In the genomic region with DNA sequence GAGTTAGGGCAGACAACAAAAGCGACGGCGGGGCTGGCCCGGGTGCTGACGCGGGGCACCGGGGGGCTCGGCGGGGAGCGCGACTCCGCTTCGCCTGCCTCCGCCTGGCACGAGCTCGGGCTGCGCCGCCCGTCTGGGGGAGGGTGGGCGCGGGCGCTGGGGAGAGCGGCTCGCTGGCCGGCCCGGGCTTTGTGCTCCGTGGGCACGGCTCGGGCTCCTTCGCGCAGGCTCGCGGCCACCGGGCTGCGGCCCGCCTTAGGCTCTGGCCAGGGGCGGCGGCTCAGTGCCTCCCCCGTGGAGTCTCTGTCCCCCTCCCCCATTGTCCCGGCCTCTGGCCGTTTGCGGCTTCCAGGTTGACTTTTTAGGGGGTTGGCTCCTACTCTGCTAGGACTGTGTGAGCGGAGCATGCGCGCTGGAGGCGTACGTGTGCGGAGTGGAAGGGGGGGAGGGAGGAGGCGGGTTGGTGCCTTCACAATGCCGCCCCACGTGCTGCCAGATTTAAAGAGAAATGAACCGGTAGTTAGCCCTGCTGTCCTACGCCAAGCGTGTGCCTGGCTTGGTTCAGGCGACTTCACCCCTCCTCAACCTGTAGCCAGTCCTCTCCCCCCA, we compare ENCODE assay signal across 8 mouse cellular contexts. TPM values are rescaled to one million over a fixed set of nuclear protein-coding genes. Genes with fewer than 3 reads are reported as not detected.
DNase-seq lines count a peak whose midpoint lies in the region; ATAC-seq lines count a peak whose summit lies in the region.

No protein-coding gene starts in this region.

- H3K27ac ChIP-seq in hindbrain, embryonic 11.5 days (ENCODE audit: low read depth, low read length) = peak overlapping the region; percentile 99

- DNase-seq in Muller cell, postnatal 12 days (ENCODE audit: inconsistent ontology term) = peak; percentile 97
- DNase-seq in cerebellum, adult 9-11 months = peak; percentile 96
- DNase-seq in frontal cortex, adult 2 months (ENCODE audit: extremely low spot score in 1 of 2, low spot score in 1 of 2) = peak; percentile 84 to 90
- DNase-seq in hindbrain, embryonic 11.5 days (ENCODE audit: low spot score) = peak; percentile 96
- DNase-seq in layer of hippocampus, postnatal 10 days (ENCODE audit: low spot score in 2 of 2) = peak; percentile 81 to 90
- peak; percentile 96 for DNase-seq in lung, postnatal 10 days
- peak; percentile 90 for DNase-seq in ovary, postnatal 36 days (ENCODE audit: low spot score)
- DNase-seq in thymus, postnatal 25 days = peak; percentile 88

- peak overlapping the region; percentile 99 for H3K4me3 ChIP-seq in hindbrain, embryonic 11.5 days (ENCODE audit: low read depth, low read length)

- 1% methylated on average over 40 of the region's 55 CpGs for WGBS in hindbrain, embryonic 11.5 days

- ATAC-seq in hindbrain, embryonic 11.5 days (ENCODE audit: low FRiP score) = peak; percentile 90

- H3K27me3 ChIP-seq in hindbrain, embryonic 11.5 days (ENCODE audit: control insufficient read depth, insufficient read depth, low read length) = no peaks in the 10 kb centered on the region

- no peaks in the 10 kb centered on the region for H3K36me3 ChIP-seq in hindbrain, embryonic 11.5 days (ENCODE audit: control insufficient read depth, insufficient read depth, low read length)

- H3K9ac ChIP-seq in hindbrain, embryonic 11.5 days (ENCODE audit: low read depth, low read length) = peak overlapping the region; percentile 99

- peak overlapping the region; percentile 12 for H3K4me2 ChIP-seq in hindbrain, embryonic 11.5 days (replicated peaks; ENCODE audit: low read depth, low read length)

- no peaks in the 10 kb centered on the region for H3K9me3 ChIP-seq in hindbrain, embryonic 11.5 days (ENCODE audit: control insufficient read depth, low read length)

- peaks cover 2% of the 10 kb centered on the region; the same call in 1 of the 2 replicates for H3K4me1 ChIP-seq in hindbrain, embryonic 11.5 days (replicated peaks; ENCODE audit: control insufficient read depth, insufficient read depth, low read length)

RNA-seq across cellular contexts. Expression of a gene that starts 1.1 kb away (rescaled TPM):
- 38.2 and 39.7 TPM in 2 replicates for polyA plus RNA-seq in frontal cortex, adult 2 months (2012; rRNA removed)
- polyA plus RNA-seq in hindbrain, embryonic 11.5 days (2014; fragmentation: Nextera tagmentation; extraction: Ambion mirVana) = 127 and 131 TPM in 2 replicates
- 10 to 100 TPM; 50.4 to 52.6 TPM for total RNA-seq in layer of hippocampus, postnatal 10 days (2021)

RNA-seq across cellular contexts. Expression of a gene that starts 57.9 kb away (rescaled TPM):
- polyA plus RNA-seq in frontal cortex, adult 2 months (2012; rRNA removed) = 0.54 and 0.71 TPM in 2 replicates
- polyA plus RNA-seq in hindbrain, embryonic 11.5 days (2014; fragmentation: Nextera tagmentation; extraction: Ambion mirVana) = not detected in 2 replicates
- under 1 TPM; 0.18 to 0.22 TPM for total RNA-seq in layer of hippocampus, postnatal 10 days (2021)

Comparison
In these comparisons a context has a peak if more than half of its experiments do, and no peak if none do; other contexts are left out.
1. Peak in every context shown above with its lines: DNase-seq, ATAC-seq, H3K4me3 ChIP-seq and H3K27ac ChIP-seq.